Mouse (Mus musculus) heart, adult 2 months (tissue): ENCODE measurements around the gene Speer4c. TPM values are rescaled to one million over a fixed set of nuclear protein-coding genes. Genes with fewer than 3 reads are reported as not detected.
"Not testable (repeated sequence)": the region's sequence is repeated elsewhere in the genome, so short reads cannot be mapped to it uniquely, and the experiment has no call there.

ENCODE experiments used
- DNase-seq, 2 experiments: peaks; one replicate each; pipeline ENCODE4 v3.0.0; 2021
- H3K27ac ChIP-seq: fragments of 200-600 bp; 2 replicates; pipeline ENCODE4 v1.8.1; 2022
- H3K27me3 ChIP-seq: fragments of 200-500 bp; 2 replicates; pipeline ENCODE4 v1.6.1; 2012; ENCODE audit warnings: mild to moderate bottlenecking, low read length, inconsistent platforms, mixed read lengths; ENCODE audit not compliant: control insufficient read depth, insufficient read depth
- H3K36me3 ChIP-seq: fragments of 200-500 bp; 2 replicates; pipeline ENCODE4 v1.6.1; 2012; ENCODE audit warnings: low read length, inconsistent platforms; ENCODE audit not compliant: control insufficient read depth, insufficient read depth
- H3K4me1 ChIP-seq: fragments of 200-500 bp; 2 replicates; pipeline ENCODE4 v1.6.1; 2011; ENCODE audit warnings: low read length; ENCODE audit not compliant: control insufficient read depth, insufficient read depth
- H3K4me3 ChIP-seq: fragments of 200-600 bp; 2 replicates; pipeline ENCODE4 v1.8.1; 2022
- H3K79me2 ChIP-seq: fragments of 200-500 bp; replicated peaks from 2 replicates; pipeline ENCODE4 v1.6.1; 2012; ENCODE audit warnings: mild to moderate bottlenecking, inconsistent platforms, low read length, moderate library complexity, mixed read lengths; ENCODE audit not compliant: control insufficient read depth, insufficient read depth
- H3K9ac ChIP-seq: fragments of 200-500 bp; 2 replicates; pipeline ENCODE4 v1.6.1; 2012; ENCODE audit warnings: low read depth, mild to moderate bottlenecking, control low read depth, inconsistent platforms, low read length, mixed read lengths
- CTCF ChIP-seq: fragments of 200-600 bp; IDR thresholded peaks from 2 replicates; pipeline ENCODE4 v1.8.1; 2022; ENCODE audit warnings: antibody characterized with exemption, mild to moderate bottlenecking, moderate library complexity
- EP300 ChIP-seq: fragments of 200-500 bp; IDR thresholded peaks from 2 replicates; pipeline ENCODE4 v1.6.1; 2011; ENCODE audit warnings: low read depth, low read length, control low read depth; ENCODE audit not compliant: insufficient read depth
- POLR2A ChIP-seq: fragments of 200-500 bp; IDR thresholded peaks from 2 replicates; pipeline ENCODE4 v1.6.1; 2011; ENCODE audit warnings: mild to moderate bottlenecking, low read depth, low read length, control low read depth; ENCODE audit not compliant: insufficient read depth
- WGBS: fragments of 180-500 bp; shearing (Covaris S2); methylation state at CpG from one replicate; pipeline ENCODE4 v1.1.7; 2018; 5-methylcytosine and 5-hydroxymethylcytosine counted together
- intact Hi-C: fragments of 180-260 bp; cut with DNase I; formaldehyde crosslinking; loops from one replicate; pipeline ENCODE4 v1.15.1; 2025
- long read RNA-seq: library from polyadenylated mRNA; stranded (forward); transcript quantifications from one replicate; pipeline ENCODE4 v2.0.0, GENCODE M21; 2021
- polyA plus RNA-seq: library from polyadenylated mRNA; depleted of rRNA; stranded (reverse); fragments of >200 nt; gene quantifications from 2 replicates; pipeline ENCODE4 v1.2.3, GENCODE M21; 2012; rRNA removed
- total RNA-seq, 2 experiments: library from RNA; stranded (reverse); gene quantifications; 2 replicates each; pipeline ENCODE4 v1.2.3; 2021

Gene Speer4c
- total RNA-seq = not detected
- not detected in 2 replicates for polyA plus RNA-seq
- long read RNA-seq = 0 reads

DNA sequence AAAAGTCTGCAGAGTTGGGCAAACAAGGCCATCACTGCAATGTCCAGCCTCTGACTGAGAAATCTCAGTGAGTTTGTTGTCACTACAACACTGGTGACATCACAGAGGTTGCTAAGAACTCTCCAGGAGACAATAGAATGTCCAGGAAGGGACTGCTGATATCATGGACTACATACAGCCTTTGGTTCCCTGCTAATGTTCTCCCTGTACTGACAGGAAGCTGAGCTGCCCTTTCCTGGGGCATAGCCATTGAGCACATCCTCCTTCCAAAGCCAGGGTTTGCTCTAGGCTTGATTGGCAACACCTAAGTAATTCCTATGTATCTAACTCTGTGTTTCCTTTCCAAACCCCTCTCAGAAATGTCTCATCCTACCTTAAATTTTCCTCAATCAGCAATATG lies at the start of gene Speer4c:
TSS of gene Speer4c (minus strand) at position 101 of the 400 bp plus-strand sequence.
- H3K79me2 ChIP-seq, H3K4me1 ChIP-seq, DNase-seq, H3K36me3 ChIP-seq, H3K9ac ChIP-seq, H3K27me3 ChIP-seq, H3K27ac ChIP-seq, intact Hi-C loops, H3K4me3 ChIP-seq: not testable (repeated sequence)

DNA sequence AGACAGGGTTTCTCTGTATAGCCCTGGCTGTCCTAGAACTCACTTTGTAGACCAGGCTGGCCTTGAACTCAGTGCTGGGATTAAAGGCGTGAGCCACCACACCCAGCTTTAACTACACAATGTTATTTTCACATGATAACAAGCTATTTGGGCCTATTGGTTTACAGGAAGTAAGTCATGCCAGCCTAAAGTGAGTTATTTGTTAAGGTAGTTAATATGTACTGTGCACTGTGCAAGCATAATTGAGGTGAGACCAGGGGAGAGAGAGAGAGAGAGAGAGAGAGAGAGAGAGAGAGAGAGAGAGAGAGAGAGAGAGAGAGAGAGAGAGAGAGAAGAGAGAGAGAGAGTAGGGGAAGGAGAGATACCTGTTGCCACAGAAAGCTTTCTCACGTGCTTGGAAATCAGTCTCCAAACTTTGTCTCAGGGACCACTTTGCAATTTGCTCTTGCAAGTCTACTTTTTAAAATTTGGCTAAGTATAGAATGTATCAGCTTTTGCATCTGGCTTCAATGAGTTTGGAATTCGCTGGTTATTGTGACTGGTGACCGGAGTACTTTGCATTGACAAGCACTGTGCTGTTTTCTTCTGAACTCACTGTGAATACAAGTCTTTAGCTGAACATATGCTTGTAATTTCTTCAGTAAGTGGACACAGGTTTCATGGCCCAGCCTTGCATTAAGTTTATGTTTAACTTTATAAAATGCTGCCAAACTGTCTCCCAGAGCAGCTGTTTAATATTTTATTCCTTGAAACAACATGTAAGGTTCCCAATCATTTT lies 33.6 kb upstream of the Speer4c start:
- Histone ChIP-seq H3K27me3 (no peaks in the 10 kb centered on the region), H3K36me3 (no peaks in the 10 kb centered on the region), H3K79me2 (no peaks in the 10 kb centered on the region), H3K27ac (no peak overlapping the region), H3K4me3 (no peak overlapping the region), H3K4me1 (no peaks in the 10 kb centered on the region), H3K9ac (no peak overlapping the region)
- intact Hi-C loops = no loop called here
- WGBS = 75% methylated on average over 4 of the region's 4 CpGs
- DNase-seq = no peak
- TF ChIP-seq CTCF = no peak
- no peak for TF ChIP-seq POLR2A
- TF ChIP-seq EP300 = no peak

DNA sequence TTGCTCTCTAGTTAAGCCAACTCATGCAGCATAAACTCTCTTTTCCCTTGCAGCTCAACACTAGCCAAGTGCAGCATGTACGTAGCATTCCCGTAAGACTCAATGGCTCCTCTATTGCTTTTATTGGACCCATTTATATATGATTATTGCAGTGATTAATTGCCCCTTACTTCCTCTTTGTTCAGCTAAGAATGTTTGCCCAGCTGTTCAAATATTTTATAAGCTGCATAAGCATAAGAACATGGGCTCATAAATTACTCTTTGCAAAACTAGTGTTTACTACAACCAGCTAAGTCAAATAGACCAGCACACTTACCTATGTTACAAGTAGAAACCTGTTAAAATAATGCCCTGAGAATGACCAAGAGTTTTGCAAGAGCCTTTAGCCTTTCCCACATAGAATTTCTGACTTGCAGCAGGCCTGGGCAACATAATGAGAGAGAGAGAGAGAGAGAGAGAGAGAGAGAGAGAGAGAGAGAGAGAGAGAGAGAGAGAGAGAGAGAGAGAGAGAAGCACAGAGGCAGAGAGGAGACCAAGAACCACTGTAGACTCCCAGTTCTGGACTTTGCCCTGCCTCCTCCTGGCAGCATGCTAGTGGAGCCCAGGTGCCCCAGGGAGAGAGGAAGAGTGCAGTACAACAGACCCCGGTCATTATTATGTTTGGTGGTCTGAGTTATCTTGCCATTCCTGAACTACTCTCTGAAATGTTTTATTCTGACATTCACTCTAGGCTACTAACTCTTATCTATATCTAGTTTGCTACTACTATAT lies 20.2 kb upstream of the Speer4c start:
- H3K4me1 ChIP-seq = no peaks in the 10 kb centered on the region
- intact Hi-C loops = no loop called here
- H3K4me3 ChIP-seq = no peak overlapping the region
- no peak for TF ChIP-seq CTCF
- no peak for TF ChIP-seq EP300
- TF ChIP-seq POLR2A = no peak
- H3K79me2 ChIP-seq = no peaks in the 10 kb centered on the region
- no peaks in the 10 kb centered on the region for H3K36me3 ChIP-seq
- no peak for DNase-seq
- no peak overlapping the region for H3K9ac ChIP-seq
- H3K27me3 ChIP-seq = no peaks in the 10 kb centered on the region
- H3K27ac ChIP-seq = no peak overlapping the region
- 76% methylated on average over 3 of the region's 3 CpGs for WGBS

DNA sequence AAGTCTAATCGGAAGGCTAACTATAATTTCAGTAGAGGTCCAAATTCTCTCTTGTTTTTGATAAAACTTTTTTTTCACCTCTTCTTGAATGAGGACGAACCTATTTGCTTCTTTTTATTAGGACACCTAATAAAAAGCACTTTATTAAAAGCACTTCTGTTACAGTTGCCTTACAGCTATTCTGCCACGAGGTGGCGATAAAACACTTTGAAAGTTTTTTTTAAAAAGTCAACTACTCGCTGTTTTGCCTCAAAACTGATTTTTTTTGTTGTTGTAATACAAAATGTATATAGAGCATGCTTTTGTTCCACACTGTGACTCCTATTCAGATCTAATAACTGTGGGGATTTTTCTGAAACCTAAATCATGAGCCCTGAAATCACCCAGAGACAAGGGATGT lies 11.2 kb downstream of the Speer4c start:
- H3K27ac ChIP-seq, H3K4me1 ChIP-seq, H3K27me3 ChIP-seq, DNase-seq, H3K9ac ChIP-seq, H3K36me3 ChIP-seq, H3K79me2 ChIP-seq, intact Hi-C loops, H3K4me3 ChIP-seq: not testable (repeated sequence)
- WGBS = 17% methylated on average over 5 of the region's 5 CpGs
- peak; percentile 60 for TF ChIP-seq CTCF

DNA sequence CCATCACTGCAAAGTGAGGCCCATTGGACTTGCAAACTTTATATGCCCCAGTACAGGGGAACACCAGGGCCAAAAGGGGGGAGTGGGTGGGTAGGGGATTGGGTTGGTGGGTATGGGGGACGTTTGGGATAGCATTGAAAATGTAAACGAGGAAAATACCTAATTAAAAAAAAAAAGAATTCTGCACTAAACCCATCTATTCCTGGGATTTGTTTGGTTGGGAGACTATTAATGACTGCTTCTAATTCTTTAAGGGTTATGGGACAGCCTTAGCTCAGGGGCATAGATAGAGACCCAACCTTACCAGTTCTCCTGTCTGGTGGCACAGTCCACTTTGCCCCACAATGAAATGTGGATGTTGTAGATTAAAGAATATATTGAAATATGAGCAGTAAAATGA lies 16.4 kb downstream of the Speer4c start:
- WGBS = 30% methylated on average over 2 of the region's 2 CpGs
- DNase-seq, intact Hi-C loops: not testable (repeated sequence)

DNA sequence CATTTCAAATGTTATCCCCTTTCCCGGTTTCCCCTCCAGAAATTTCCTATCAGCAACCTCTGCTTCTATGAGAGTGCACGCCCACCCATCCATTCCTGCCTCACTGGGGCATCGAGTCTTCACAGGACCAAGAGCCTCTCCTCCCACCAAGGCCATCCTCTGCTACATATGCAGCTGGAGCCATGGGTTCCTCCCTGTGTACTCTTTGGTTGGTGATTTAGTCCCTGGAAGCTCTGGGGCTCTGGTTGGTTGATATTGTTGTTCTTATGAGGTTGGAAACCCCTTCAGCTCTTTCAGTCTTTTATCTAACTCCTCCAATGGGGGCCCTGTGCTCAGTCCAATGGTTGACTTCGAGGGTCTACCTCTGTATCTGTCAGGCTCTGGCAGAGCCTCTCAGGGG lies 22.2 kb downstream of the Speer4c start:
- H3K79me2 ChIP-seq, H3K27me3 ChIP-seq, DNase-seq, H3K27ac ChIP-seq, H3K9ac ChIP-seq, H3K36me3 ChIP-seq, H3K4me3 ChIP-seq, intact Hi-C loops, H3K4me1 ChIP-seq: not testable (repeated sequence)
- WGBS = 68% methylated on average over 4 of the region's 4 CpGs

More for the DNA sequence above, 16.4 kb downstream of the Speer4c start:
- H3K36me3 ChIP-seq, H3K4me1 ChIP-seq, H3K4me3 ChIP-seq, H3K79me2 ChIP-seq, H3K27ac ChIP-seq, H3K27me3 ChIP-seq, H3K9ac ChIP-seq: not testable (repeated sequence)

DNA sequence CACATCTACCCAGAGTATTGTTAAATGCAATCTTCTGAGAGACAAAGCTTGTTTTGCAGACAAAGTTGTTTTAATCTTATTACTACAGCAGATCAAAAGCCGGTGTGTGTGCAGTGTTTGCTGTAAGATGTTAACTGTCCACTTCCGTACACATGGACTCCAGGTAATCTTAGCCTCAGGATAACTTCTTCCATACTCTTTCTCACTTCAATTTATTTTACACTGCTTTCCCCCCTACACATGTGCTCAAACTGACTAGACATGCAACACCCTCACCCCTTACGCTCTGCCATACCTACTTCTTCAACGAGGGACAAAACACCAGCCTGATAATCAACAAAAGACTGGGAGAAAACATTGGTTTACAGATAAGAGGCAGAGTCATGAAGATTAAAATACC lies 23.2 kb downstream of the Speer4c start:
- H3K36me3 ChIP-seq, H3K27me3 ChIP-seq, H3K4me1 ChIP-seq, H3K27ac ChIP-seq, H3K4me3 ChIP-seq, H3K9ac ChIP-seq, H3K79me2 ChIP-seq, intact Hi-C loops, DNase-seq: not testable (repeated sequence)
- WGBS = 68% methylated on average over 4 of the region's 4 CpGs

DNA sequence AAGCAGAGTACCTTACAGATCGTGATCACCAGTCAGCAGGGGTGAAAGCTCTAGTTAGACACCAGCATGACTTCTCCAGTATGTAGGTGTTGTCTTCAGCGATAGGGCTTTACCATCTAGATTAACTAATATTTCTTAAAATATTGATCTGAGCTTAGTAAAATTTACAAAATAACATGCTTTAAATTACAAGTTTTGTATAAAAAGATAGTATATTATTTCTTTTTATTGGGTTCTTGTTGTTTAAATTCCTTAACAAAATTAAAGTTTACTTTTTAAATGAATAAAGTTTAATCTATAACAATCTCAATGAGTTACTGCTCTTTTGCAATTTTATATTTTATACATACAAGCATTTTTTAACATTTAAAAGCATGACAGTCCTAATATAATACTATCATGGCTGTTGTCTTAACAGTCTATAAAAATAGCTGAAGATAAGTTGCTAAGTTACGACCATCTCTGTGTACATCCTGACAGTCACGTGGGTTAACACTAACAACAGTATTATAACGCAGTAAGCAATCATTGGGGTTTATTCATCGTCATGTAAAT lies 24.3 kb downstream of the Speer4c start:
- H3K4me1 ChIP-seq, H3K27ac ChIP-seq, intact Hi-C loops, H3K36me3 ChIP-seq, H3K9ac ChIP-seq, H3K79me2 ChIP-seq, DNase-seq, H3K27me3 ChIP-seq, H3K4me3 ChIP-seq: not testable (repeated sequence)
- WGBS = 69% methylated on average over 6 of the region's 6 CpGs
